Mouse (Mus musculus) ovary, postnatal 36 days (tissue): ENCODE results near the gene Proca1.
A peak's percentile ranks its signal among the peaks of the same experiment; 100 is the strongest.

Experiments used
- DNase-seq: peaks from one replicate; pipeline ENCODE4 v3.0.0; 2022; ENCODE audit warnings: low spot score, mixed read lengths

The Proca1 gene

DNA sequence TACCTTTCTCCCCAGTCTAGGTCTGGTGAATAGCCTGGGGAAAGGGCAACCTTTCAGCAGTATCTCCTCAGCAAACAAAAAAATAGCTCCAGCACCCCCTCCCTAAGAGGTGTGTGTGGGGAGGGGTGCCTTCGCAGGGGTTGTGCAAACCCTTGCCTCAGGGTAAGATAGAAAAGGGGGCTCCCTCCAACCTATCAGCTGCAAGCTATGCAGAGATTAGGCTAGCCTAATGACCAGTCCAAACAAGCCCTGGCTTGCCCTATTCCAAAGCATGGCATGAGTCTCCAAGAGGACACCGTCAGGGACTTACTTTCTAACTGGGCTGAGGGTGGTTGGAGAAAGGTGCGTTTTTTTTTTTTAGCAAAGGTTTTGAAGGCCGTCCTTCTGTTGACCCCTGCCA lies 27.0 kb upstream of the Proca1 start:
- DNase-seq: no peak

DNA sequence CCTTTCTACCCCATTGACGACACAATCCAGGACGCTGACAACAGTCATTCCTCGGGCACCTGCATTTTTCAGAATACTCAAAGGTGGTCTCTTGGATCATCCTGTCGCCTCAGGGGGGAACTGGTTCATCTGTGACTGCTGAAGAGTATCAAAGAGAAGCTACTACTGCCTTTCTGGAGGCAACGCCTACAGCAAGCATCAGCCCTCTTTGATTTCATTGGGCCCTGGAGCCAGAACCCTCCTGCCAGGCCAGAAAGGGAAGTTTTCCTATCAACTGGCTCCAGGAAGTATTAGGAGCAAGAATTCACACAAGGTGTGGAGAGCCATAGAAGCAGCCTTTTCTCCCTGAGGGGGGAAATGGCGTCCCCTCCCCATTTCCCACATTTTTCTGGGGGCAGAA lies 26.6 kb upstream of the Proca1 start:
- DNase-seq: no peak

DNA sequence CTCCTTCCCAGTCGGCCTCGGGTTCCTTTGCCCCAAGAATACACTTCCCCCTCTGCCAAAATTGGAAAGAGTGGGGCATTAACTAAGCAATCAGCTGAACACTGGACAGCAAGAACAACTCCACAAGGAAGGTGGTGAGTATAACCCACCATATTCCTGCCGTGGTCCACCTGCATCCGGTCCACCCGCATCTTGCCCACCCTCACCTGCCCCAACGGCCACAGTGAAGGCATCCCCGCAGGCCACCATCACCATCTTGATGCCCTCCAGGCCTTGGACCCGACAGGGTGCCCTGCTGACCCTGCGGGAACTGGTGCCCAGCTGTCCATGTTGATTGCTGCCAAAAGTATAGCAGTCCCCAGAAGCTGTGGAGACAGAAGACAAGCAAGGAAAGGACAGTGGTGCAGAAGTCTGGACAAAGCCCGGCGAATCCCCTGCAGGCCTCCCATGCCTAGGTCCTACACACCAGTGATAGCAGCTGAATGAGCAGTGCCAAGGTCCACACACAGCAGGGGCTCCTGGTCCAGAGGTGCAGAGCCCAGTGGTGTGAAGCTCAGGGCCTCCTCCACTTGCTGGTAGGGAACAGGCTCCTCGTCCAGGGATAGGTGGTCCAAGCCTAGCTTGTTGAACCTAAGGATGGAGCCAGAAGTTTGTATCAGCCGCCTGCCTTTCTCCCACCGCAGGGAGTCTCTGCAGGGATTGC lies 25.8 kb upstream of the Proca1 start:
- no peak for DNase-seq

DNA sequence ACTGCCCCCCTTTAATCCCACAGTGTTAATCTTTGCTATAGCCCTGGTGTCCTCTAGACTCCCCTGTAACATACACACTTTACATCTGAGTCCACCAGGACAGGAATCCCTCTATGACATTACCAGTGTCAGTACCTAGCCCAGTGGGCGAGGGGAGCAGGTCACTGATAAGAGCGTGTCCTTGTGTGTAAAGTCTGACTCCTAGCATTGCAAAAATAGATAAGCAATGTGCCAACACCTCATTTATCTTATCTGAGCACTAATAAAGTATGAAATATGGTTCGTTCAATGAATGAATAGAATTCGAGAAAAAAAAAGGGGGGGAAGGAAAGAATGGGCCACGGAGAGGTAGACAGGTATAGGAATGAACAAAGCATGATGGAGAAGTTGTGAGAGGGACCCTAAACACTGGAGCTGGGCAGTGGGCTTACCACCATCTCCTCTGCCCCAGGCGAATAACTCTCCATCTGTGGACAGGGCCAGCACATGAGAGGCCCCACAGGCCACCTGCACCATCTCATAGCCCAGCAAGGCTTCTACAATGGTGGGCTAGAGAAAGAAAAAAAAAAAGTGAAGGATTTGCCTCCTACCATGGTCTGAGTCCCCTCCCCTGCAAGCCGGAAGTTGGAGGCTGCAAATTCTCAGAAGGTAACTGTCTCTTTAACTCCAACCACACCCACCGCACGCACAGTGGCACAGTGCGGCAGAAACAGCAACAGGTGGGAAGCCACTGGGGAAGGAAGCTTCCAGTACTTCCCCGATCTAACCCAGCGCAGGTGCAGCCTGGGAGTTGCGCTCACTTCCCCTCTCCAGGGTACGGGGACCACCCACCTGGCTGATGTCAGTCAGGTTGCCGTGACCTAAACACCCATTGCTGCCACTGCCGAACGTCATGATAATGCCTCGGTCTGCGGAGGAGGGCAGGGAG lies 24.4 kb upstream of the Proca1 start:
- DNase-seq: no peak

DNA sequence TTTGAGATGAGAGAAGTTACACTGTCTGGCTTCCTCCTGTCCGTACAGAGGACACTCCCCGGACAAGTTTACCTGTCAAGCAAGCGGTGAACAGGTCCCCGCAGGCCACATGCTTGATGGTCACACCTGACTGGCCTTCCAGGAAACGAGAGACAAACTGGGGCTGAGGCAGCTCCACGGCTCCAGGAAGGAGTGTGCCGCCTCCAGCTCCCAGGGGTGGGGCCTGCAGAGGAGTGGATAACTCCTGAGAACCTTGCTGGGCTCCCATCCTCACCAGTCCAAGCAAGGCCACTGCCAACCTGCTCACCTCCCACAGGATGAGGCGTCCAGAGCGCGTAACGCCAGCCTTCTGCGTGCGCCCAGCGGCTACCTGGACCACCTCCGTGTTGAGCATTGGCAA lies 22.9 kb upstream of the Proca1 start:
- DNase-seq: no peak

DNA sequence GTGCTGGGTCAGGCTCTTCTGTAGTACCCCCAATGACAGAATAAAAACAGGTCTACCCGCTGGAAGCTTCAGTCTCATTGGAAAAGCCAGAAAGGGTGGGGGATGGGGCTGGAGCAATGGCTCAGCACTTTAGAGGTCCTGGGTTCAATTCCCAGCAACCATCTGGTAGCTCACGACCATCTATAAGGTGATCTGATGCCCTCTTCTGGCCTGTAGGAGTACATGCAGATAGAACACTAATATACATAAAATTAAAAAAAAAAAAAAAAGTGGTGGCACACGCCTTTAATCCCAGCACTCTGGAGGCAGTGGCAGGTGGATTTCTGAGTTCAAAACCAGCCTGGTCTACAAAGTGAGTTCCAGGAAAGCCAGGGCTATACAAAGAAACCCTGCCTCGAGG lies 21.9 kb upstream of the Proca1 start:
- no peak for DNase-seq

DNA sequence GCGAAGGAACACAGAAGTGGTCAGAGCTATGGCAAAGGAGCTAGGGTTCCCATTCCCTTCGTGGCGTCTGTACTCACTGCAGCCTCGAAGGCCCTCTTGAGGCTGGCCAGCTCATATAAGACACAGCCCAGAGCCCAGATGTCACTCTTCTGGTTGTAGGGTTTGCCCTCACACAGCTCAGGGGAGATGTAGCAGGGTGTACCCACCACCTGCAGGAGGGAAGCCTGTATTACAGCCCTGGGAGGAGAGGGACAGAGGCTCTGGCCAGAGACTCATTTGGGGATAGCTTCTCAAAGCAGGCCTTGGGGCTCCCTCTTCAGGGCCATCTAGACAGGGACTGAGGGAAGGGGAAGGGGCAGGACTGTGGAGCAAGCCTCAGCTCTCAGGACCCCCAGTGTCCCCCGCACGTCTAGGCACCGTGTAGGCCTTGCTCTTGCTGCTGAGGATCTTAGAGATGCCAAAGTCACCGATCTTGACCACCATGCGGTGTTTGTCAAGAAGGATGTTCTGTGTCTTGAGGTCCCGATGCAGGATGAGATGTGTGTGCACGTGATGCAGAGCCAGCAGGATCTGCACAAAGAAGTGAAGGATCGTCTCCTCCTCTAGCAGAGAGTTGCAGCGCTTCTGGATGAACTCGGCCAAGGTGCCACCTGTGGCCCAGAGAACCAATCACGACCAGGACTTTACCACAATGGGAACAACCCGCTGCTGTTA lies 21.0 kb upstream of the Proca1 start:
- DNase-seq: no peak

DNA sequence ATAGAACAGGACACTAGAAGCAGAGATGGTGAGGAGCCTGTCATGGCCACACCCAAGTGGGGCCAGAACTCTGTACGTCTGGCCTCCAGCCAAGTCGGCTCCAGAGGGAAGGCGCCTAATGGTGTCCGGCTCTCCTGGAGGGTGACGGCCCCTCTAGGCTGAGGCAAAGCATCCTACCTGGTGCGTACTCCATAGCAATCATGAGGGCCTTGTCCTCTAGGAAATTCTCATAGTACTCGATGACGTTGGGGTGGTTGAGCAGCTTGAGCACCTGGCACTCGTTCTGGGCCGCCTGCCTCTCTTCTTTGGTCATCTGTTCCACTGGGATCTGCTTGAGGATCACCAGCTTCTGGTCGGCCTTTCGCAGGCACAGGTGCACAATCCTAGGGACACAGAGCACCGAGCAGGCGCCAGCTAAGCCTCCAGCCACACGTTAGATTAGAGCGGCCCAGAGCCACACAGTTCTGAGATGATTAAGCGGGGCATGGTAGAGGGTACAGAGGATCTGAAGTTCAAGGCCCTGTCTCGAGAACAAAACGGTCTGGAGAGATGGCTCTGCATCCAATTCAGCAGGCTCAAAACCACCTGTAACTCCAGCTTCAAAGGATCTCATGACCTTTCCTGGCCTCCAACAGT lies 20.3 kb upstream of the Proca1 start:
- DNase-seq: no peak

DNA sequence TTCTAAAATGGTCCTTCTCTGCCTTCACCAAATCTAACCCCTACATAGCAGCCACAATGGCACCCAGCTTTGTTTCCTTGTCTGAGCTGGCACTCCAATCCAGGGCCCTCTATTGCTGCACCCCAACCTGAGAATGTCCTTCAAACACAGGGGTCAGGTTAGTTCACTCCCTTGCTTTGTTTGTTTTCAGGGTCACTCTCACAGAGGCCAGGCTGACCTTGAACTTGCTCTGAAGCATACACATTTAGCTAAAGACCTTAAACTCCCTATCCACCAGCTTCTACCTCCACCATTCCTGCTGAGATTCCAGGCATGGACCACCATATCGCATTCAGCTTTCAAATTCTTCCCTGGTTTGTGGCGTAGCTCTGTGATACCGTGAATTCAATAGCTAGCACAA lies 18.7 kb upstream of the Proca1 start:
- no peak for DNase-seq

DNA sequence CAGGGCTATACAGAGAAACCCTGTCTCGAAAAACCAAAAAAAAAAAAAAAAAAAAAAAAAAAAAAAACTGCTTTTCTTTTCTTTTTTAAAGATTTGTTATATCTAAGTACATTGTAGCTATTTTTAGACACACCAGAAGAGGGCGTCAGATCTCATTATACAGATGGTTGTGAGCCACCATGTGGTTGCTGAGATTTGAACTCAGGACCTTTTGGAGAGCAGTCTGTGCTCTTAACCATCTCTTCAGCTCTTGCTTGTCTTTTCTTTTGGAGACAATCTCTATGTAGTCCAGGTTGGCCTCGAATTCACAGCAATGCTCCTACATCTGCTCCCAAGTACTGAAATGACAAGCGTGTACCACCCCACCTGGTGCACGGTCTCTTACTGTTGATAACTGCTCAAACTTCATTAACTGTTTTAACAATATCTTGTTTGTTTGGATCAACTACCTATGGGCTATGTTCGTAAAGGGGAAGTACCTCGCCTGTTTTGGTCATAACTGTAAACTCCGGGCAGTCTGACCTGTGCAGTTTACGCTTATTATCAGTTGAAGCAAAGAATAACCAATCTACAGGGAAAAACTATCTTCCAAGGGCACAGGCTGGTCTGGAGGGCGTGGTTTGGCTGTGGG lies 17.3 kb upstream of the Proca1 start:
- no peak for DNase-seq

DNA sequence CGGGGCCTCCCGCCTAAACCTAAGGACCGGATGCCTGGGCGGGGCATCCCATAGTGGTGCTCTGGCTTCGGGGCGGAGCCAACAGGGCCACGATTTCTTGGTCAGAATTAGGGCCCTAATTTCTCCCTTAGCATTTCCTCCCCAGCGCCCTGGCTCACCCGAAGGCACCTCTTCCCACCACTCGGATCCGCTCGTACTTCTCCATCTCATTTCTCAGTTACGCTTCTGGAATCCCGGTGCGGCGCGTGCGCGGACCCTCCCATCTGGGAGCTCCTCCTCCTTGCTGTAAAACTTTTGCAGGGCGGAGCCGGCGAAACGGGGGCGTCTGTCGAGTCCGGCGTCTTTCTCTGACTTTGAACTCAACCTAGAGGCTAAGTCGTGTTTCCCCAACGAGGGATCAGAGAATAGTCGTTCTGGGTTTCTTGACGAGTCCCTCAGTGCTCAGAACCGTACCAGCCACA lies 16.8 kb upstream of the Proca1 start, which contains the start of the genes Nek8 and Tlcd1:
Nek8 (minus strand) TSS at position 274 of the 461 bp plus-strand sequence.
Tlcd1 (plus strand) TSS at position 310 of the 461 bp plus-strand sequence.
- DNase-seq: peak; percentile 94

DNA sequence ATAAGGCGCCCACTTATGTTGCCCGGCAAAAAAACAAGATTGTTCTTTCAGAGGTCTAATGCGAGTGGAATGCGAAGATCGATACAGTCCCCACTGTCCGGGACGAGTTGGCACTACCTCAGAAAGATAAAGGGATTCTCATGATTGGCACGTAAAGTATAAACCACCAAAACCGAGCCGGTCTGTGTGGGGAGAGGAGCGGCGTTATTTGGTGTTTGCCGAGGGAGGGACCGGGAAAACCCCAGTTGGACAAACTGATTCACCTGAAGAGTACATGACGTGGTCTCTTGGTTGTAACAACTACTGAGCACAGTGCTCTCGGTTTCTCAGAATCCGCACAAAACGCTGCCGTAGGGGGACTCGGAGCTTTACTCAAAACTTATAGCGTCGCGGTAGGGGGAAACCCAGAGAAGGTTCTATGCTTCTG lies 16.3 kb upstream of the Proca1 start:
- DNase-seq: no peak

DNA sequence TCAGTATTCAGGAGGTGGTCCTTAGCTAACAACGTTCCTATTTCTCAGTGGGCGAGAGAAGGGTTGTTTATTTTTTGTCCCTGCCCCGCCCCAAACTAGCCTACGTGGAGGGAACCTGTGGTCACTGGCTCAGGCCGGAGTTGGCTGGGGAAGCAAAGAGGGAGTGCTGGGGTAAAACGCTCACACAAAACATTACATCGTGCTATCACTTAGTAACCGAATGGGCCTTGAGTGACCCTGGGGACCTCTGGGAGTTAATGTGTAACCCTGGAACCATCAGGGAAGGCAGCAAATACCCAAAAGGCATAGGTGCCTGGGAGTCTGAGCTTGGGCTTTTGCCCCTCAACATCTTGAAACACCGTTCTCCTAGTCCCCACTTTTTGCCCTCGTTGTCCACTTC lies 15.8 kb upstream of the Proca1 start:
- DNase-seq: no peak

DNA sequence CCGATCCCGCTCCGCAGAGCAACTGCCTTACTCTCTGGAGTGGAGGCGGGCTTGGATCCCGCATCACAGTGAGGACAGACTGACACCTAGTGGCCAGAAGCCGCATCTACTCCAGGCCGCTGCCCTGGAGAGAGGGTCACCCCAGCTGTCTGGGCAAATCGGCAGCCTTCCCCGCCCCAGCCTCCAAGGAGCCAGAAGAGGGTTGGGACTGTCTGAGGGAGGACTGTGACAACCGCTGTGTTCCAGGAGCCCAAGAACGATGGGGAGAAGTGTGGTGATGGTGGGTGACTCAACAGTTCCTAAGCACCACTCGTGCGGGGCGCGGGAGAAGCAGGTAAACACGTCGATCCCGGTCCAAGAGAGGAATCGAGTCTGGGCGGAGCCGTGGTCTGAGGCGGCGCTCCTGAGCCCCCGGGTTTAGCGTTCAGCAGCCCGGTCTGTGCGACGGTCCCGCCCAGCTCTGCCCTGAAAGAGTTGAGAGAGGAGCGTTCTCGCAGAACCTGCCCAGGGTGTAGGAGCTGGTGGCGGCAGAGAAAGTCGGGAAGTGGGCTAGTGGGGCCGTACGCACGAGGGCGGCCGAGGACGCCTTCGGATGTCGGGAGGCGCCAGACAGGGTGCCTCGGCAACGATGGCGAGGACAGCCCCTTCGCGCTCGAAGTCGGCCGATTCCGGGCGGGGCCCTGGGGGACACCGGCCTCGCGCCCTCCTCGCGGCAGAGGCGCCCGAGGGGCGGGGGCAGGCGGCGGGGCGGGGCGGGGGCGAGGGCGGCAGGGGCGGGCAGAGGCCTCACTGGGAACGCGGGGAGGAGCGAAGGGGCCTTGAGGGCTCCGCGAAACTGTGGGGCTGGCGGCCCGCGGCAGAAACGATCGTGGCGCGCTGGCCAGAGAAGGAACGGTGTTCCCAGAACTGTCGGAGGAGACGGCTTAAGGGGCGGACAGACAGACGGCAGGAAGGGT lies 15.0 kb upstream of the Proca1 start:
- peak; percentile 96 for DNase-seq

DNA sequence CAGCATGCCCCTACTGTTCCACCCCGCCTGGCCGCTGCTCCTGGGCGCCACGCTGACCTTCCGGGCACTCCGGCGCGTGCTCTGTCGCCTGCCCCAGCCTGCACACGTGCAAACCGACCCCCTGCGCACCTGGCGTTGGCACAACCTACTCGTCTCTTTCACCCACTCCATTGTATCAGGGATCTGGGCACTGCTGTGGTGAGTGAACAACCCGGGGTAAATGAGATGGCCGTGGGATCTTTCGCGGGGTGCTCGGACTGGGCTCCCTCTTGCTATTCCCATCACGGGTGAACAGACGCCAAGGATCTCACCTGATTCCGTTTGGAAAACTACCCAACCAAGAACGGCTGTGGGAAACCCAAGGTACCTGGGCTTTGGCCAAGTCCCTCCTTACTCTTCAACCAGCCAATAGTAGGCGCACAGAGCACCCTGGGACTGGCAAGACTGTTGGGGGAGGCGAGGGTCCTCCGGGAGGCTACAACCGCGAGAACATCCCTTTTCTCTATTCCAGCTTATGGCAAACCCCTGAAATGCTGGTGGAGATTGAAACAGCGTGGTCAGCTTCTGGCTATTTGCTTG lies 14.2 kb upstream of the Proca1 start:
- DNase-seq: peak; percentile 64

DNA sequence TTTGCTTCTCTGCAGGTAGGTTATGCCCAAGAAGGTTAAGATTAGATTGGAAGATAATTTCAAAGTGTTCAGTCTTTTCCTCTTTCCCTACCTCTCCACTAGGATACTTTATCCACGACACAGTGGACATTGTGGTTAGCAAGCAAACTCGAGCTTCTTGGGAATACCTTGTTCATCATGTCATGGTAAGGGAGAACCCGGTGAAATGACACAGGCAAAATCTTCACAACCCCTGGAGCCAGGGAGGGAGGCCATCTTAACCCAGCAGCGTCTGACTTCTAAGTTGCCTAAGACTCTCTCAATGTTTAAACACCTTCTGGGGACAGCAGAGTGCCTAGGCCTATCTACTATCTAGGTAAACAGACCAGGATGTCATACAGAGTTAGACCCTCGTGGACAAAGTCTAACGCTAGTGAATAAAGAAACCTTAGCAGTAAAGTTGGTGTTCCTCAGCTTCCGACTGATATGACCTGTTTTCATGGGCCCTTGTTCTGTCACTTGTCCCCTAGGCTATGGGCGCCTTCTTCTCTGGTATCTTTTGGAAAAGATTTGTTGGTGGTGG lies 13.7 kb upstream of the Proca1 start:
- no peak for DNase-seq

DNA sequence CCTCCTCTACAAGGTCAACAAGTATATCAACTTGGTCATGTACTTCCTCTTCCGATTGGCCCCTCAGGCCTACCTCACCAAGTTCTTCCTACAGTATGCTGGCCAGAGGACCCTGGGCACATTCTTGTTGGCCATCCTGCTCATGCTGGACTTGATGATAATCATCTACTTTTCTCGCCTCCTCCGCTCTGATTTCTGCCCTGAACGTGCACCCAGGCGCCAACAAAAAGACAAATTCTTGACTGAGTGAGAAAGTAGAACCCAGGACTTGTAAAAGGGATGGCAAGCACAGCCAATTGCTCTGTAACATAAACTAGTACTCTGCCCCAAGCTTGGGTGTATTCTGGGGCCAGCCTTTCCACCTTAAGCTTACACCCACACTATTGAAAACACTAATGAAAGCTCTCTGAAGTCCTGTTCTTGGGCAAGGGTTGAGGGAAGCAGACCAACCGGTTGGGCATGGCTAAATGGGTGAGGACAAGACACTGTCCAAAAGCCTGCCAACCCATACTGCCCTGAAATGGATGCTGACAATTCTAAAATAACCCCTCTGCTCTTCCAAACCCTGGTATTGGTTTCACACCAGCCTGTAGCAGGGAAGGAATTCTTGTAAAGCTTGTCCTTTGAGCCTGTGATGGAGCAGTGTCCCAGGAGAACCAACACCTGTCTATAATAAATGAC lies 13.0 kb upstream of the Proca1 start:
- DNase-seq: no peak

DNA sequence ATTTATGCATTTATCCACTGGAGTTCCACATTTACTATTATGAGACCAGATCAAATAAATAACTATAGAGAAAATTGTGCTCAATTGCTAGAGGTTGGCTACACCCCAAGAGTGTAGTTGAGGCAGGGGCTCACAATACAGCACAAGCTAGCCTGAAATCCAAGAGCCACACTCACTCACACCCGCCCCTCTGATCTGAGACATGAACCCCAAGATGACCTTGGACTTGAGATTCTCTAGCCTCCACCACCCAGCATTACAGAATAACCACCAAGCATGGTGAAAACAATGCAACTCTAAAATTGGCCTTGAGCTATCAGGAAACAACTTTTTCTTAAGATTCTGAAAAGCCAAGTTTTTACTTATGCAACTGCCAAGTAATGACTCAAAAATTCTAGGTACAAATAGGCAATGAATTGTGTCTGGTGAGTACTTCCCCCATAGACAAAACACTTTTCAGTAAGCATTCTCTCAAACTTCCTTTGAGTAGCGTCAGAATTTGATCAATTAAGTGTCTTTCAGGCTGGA lies 11.3 kb upstream of the Proca1 start:
- no peak for DNase-seq

DNA sequence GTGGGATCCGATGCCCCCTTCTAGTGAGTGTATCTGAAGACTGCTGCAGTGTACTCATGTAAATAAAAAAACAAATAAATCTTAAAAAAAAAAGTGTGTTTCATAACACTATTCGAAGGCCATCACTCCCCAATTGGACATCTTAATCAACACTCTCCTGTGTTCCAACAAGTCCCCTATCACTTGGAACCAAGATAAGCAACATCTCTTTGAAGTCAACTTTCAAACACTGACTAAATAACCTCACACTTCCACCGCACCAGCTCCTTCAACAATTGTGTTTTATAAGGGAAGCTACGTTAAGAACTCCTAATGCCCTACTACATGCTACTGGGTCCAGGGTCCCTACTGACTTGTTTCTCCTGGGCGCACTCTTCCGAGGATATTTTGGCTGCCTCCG lies 10.7 kb upstream of the Proca1 start:
- DNase-seq: no peak
